Mouse (Mus musculus): ENCODE data around the gene Otof.

Gene Otof

GRCm38 (mm10) chr5:30423121-30423520 is 38.6 kb downstream of the Otof start:
- DNase-seq: no peak

GRCm38 (mm10) chr5:30416665-30417064 is 45.1 kb downstream of the Otof start:
- no peak for DNase-seq

- DNase-seq: no peak
Measured at GRCm38 (mm10) chr5:30415876-30416275, 45.9 kb downstream of the Otof start.

- no peak for DNase-seq
Measured at GRCm38 (mm10) chr5:30415381-30415780, 46.4 kb downstream of the Otof start.

- no peak for DNase-seq
Measured at GRCm38 (mm10) chr5:30411524-30411923, 50.2 kb downstream of the Otof start.

GRCm38 (mm10) chr5:30406876-30407275 is 54.9 kb downstream of the Otof start:
- no peak for DNase-seq

GRCm38 (mm10) chr5:30401165-30401564 is 60.6 kb downstream of the Otof start:
- no peak for DNase-seq

GRCm38 (mm10) chr5:30400521-30400920 is 61.2 kb downstream of the Otof start:
- DNase-seq: no peak

- peak; percentile 61 to 70 for DNase-seq
Measured at GRCm38 (mm10) chr5:30391473-30391872, 70.3 kb downstream of the Otof start.

- DNase-seq: no peak
Measured at GRCm38 (mm10) chr5:30389836-30390235, 71.9 kb downstream of the Otof start.

- no peak for DNase-seq
Measured at GRCm38 (mm10) chr5:30387726-30388125, 74.0 kb downstream of the Otof start.

- DNase-seq: no peak
Measured at GRCm38 (mm10) chr5:30382876-30383275, 78.9 kb downstream of the Otof start.

GRCm38 (mm10) chr5:30369426-30369825 is 92.3 kb downstream of the Otof start:
- peak; percentile 64 to 69 for DNase-seq

GRCm38 (mm10) chr5:30367405-30367804 is 94.3 kb downstream of the Otof start:
- DNase-seq: no peak

GRCm38 (mm10) chr5:30358436-30359099 is 103.2 kb downstream of the Otof start:
- no peak for DNase-seq

- DNase-seq: no peak
Measured at GRCm38 (mm10) chr5:30356647-30357046, 105.1 kb downstream of the Otof start.

- DNase-seq: no peak
Measured at GRCm38 (mm10) chr5:30355559-30356159, 106.1 kb downstream of the Otof start.

GRCm38 (mm10) chr5:30355114-30355513 is 106.6 kb downstream of the Otof start:
- DNase-seq: no peak

- DNase-seq: peak; percentile 67 to 87
Measured at GRCm38 (mm10) chr5:30353605-30354004, 108.1 kb downstream of the Otof start.

- no peak for DNase-seq
Measured at GRCm38 (mm10) chr5:30343886-30344285, 117.8 kb downstream of the Otof start.

- DNase-seq: peak; percentile 75 to 80
Measured at GRCm38 (mm10) chr5:30343107-30343506, 118.6 kb downstream of the Otof start.

GRCm38 (mm10) chr5:30342601-30343015 is 119.1 kb downstream of the Otof start:
- no peak for DNase-seq

GRCm38 (mm10) chr5:30341601-30342365 is 119.9 kb downstream of the Otof start:
- peak; percentile 38 to 58 for DNase-seq

GRCm38 (mm10) chr5:30340815-30341214 is 120.9 kb downstream of the Otof start:
- DNase-seq: no peak
